Mouse (Mus musculus) brain, embryonic 14.5 days (tissue): Measurements from ENCODE around the gene Gm2431. TPM values are rescaled to one million over a fixed set of nuclear protein-coding genes. Genes with fewer than 3 reads are reported as not detected.
"Not testable (repeated sequence)": the region's sequence is repeated elsewhere in the genome, so short reads cannot be mapped to it uniquely, and the experiment has no call there.

ENCODE experiments used
- DNase-seq: peaks from one replicate; pipeline ENCODE4 v3.0.0-alpha.2; 2011; ENCODE audit warnings: low read depth
- CTCF ChIP-seq: fragments of 200-500 bp; IDR thresholded peaks from 2 replicates; pipeline ENCODE4 v1.5.1; 2012; ENCODE audit warnings: inconsistent platforms, mild to moderate bottlenecking, moderate library complexity, borderline replicate concordance; ENCODE audit not compliant: insufficient read depth, insufficient read length; ENCODE audit errors: extremely low read depth
- POLR2A ChIP-seq: fragments of 200-500 bp; IDR thresholded peaks from 2 replicates; pipeline ENCODE4 v1.6.1; 2012; ENCODE audit warnings: mild to moderate bottlenecking, inconsistent platforms, borderline replicate concordance; ENCODE audit not compliant: poor library complexity, insufficient read depth, insufficient read length, severe bottlenecking; ENCODE audit errors: extremely low read depth
- polyA plus RNA-seq: library from polyadenylated mRNA; depleted of rRNA; stranded (reverse); fragments of >200 nt; gene quantifications from 2 replicates; pipeline ENCODE4 v1.2.3, GENCODE M21; 2012; rRNA removed

Gm2431 gene
- polyA plus RNA-seq, 1 experiment: not detected

DNA sequence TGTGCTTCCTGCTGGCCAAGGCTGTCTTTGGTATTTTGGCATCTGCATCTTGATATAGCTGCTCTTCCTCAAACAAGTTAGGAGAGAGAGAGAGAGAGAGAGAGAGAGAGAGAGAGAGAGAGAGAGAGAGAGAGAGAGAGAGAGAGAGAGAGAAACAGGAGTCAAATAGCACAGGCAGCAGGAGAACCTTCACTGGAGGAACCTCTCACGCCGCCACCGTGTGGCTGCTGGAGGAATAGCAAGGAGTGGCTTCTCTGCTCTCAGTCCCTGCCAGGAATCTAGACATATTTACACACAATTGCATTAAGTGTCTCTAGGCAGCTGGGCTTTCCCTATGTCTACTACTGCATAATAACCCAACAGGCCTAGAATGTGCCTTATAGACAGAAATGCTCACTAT is 20.0 kb upstream of the Gm2431 start:
- peak; percentile 73 for DNase-seq

DNA sequence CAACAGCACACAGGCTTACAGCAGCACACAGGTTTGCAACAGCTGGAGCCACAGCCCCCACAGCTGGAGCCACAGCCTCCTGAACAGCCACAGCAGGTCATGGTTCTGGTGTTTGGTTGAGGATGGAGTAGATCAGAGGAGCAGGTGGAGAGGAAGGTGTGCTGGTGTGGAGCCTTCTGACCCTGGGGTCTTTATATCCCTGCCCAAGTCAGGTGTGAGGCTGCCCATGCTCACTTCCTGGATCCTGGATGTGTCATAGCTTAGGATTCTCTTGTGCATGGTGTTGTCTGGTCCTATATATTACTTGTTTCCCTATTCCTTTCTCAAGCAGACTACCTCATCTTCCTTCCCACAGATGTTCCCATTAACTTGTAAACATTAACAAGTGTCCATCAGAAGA is 16.1 kb upstream of the Gm2431 start, which contains the start of gene Gm4559:
Gene Gm4559 (minus strand): TSS at position 101 of the 400 bp plus-strand sequence.
- DNase-seq: not testable (repeated sequence)

More for the DNA sequence above, 20.0 kb upstream of the Gm2431 start:
- peak; percentile 66 for TF ChIP-seq CTCF

DNA sequence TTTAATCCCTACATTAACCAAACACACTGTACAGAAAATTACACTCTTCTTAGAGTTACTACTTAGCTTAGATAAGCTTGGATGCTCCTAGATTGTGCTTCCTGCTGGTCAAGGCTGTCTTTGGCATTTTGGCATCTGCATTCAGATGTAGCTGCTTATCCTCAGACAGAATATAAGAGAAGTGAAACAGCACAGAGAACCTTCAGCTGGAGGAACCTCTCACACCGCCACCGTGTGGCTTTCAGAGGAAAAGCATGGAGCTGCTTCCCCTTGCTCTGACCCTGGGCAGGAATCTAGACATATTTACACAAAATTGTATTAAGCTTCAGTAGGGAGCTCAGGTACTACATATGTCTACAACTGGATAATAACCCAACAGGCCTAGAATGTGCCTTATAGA is 2.6 kb downstream of the Gm2431 start:
- DNase-seq: peak; percentile 61
- no peak for TF ChIP-seq POLR2A
- TF ChIP-seq CTCF: peak; percentile 90

DNA sequence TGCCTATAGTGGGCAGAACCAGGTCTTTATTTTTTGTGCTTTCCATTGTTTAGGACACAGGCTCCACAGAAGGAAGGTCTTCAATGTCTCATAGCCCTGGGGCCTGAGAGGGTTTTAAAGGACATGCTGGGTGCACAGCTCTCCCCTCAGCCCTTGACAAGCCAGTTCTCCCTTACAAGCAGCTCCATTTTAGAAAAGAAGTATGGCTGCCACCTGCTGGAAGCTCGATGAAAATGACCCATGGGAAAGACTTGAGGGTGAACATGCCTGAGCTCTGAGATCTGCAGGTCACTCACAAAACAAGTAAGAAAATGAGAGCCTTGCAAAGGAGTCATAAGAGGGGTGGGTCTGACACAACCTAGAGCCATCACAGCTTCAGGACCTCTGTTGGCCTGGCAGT is 8.3 kb downstream of the Gm2431 start:
- no peak for TF ChIP-seq POLR2A
- peak; percentile 66; the same call in 1 of the 2 replicates for TF ChIP-seq CTCF

DNA sequence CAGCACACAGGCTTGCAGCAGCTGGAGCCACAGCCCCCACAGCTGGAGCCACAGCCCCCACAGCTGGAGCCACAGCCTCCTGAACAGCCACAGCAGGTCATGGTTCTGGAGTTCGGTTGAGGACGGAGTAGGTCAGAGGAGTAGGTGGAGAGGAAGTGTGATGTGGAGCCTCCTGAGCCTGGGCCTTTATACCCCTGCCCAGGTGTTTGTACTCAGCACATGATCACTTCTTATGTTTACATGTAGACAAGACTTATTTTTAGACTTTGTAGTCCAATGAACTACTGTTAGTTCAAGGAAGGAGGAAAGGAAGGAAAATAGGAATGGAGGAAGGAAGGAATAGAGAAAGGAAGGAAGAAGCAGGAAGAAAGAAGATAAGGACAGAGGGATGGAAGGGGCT is 17.2 kb downstream of the Gm2431 start, which contains the start of gene Gm40460:
Gene Gm40460 (minus strand): TSS at position 101 of the 400 bp plus-strand sequence.
- no peak for DNase-seq
- no peak for TF ChIP-seq POLR2A
- TF ChIP-seq CTCF: no peak

More for the DNA sequence above, 8.3 kb downstream of the Gm2431 start:
- DNase-seq: peak; percentile 68

DNA sequence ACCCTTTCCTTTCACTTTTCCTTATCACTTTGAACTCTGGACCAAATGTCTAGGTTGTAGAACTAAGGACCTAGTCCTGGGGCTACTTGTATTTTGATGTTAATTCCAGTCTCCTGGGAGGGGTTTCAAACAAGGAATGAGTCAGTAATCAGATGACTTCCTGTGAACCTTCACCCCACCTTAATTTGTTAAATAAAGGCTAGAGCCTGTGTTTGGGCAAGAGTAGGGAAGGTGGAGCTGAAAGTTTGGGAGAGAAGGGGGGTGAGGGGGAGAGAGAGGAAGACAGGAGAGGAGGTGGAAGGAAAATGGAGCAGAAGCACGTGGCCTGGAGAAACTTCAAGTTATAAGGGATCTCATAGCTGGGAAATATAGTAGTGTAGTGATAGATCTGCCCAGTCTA is 26.6 kb downstream of the Gm2431 start:
- no peak for DNase-seq
- TF ChIP-seq POLR2A (no peak), CTCF (no peak)

DNA sequence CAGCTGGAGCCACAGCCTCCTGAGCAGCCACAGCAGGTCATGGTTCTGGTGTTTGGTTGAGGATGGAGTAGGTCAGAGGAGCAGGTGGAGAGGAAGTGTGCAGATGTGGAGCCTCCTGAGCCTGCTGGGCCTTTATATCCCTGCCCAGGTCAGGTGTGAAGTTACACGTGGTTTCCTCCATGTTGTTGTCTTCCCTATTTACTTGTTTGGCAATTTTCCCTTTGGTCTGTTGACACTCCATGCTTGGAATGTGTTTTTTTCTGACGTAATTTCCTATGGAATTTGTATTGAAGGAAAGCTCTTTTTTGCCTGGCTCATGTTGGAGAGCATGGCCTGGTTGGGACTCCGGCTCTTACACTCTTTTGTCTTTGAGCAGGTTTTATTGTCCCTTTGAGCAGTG is 28.3 kb downstream of the Gm2431 start, which contains the start of gene Krtap5-5:
Gene Krtap5-5 (minus strand): TSS at position 101 of the 400 bp plus-strand sequence.
- DNase-seq: not testable (repeated sequence)

DNA sequence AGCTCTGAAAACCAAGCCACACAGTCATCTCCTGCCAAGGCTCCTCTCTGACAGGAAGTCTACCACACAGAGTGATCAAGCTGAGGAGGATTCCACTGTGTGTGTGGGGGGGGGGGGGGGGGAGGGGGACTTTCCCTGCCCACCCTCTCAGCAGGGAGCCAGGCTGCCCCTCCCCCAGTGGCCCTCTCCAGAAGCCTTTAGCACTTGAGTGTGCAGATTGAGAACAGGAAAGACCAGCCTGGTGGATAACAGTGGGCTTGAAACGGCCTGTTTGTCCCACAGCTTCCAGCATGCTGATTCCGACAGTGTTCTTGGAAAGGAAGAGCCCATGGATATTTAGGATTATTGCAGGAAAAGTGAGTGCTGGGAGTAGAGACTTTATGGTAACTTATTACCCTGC is 33.6 kb downstream of the Gm2431 start:
- DNase-seq: no peak
- no peak for TF ChIP-seq CTCF
- TF ChIP-seq POLR2A: no peak

DNA sequence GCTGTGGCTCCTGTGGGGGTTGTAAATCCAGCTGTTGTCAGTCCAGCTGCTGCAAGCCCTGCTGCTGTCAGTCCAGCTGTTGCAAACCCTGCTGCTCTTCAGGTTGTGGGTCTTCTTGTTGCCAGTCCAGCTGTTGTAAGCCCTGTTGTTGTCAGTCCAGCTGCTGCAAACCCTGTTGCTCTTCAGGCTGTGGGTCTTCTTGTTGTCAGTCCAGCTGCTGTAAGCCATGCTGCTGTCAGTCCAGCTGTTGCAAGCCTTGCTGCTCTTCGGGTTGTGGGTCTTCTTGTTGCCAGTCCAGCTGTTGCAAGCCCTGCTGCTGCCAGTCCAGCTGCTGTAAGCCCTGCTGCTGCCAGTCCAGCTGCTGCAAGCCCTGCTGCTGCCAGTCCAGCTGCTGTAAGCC is 46.0 kb downstream of the Gm2431 start:
- not testable (repeated sequence) for DNase-seq

DNA sequence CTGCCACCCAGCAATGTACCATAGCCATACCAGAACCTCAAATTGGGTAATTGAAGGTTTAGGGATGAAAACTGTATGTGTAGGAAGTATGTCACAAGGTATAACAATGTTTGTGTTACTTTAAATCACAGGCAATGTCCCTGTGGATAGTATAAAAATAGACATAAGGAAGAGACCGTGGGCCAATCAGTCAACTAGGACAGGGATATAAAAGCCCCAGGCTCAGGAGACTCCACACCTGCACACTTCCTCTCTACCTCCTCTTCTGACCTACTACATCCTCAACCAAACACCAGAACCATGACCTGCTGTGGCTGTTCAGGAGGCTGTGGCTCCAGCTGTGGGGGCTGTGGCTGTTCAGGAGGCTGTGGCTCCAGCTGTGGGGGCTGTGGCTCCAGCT is 46.6 kb downstream of the Gm2431 start, which contains the start of gene Gm7579:
Gene Gm7579 (plus strand): TSS at position 301 of the 400 bp plus-strand sequence.
- no peak for DNase-seq
- TF ChIP-seq CTCF (no peak), POLR2A (no peak)

Other genes with a start within 250 kb of the Gm2431 start
- gene Mob2, start 197.3 kb downstream of the Gm2431 start, polyA plus RNA-seq: 39.4 and 46.5 TPM in 2 replicates
- 93.1 and 145 TPM in 2 replicates for gene Dusp8, start 162.5 kb downstream of the Gm2431 start, polyA plus RNA-seq
- gene Gm45618, start 137.6 kb downstream of the Gm2431 start, polyA plus RNA-seq: not detected in 2 replicates
- not detected in 2 replicates for gene Gm39115, start 122.3 kb downstream of the Gm2431 start, polyA plus RNA-seq
- gene Gm45337, start 113.7 kb downstream of the Gm2431 start, polyA plus RNA-seq: 0.06 TPM in 1 of 2 replicates, not detected in the other
- gene Gm29735, start 101.2 kb downstream of the Gm2431 start, polyA plus RNA-seq: not detected in 2 replicates
- not detected in 2 replicates for gene Gm4553, start 92.6 kb downstream of the Gm2431 start, polyA plus RNA-seq
- gene Krtap5-2, start 82.3 kb downstream of the Gm2431 start, polyA plus RNA-seq: not detected in 2 replicates
- gene Gm10153, start 68.0 kb downstream of the Gm2431 start, polyA plus RNA-seq: not detected in 2 replicates
- not detected in 2 replicates for gene Krtap5-3, start 57.0 kb downstream of the Gm2431 start, polyA plus RNA-seq
- not detected in 2 replicates for gene Gm7579, start 46.5 kb downstream of the Gm2431 start, polyA plus RNA-seq
- gene Krtap5-5, start 28.4 kb downstream of the Gm2431 start, polyA plus RNA-seq: not detected in 2 replicates
- not detected in 2 replicates for gene Gm40460, start 17.3 kb downstream of the Gm2431 start, polyA plus RNA-seq
- not detected in 2 replicates for gene Gm4559, start 16.0 kb upstream of the Gm2431 start, polyA plus RNA-seq
- not detected in 2 replicates for gene Krtap5-1, start 38.8 kb upstream of the Gm2431 start, polyA plus RNA-seq
- not detected in 2 replicates for gene Krtap5-4, start 45.2 kb upstream of the Gm2431 start, polyA plus RNA-seq
- gene Ifitm10, start 115.4 kb upstream of the Gm2431 start, polyA plus RNA-seq: 2.8 and 2.9 TPM in 2 replicates
- gene Gm49369, start 124.3 kb upstream of the Gm2431 start, polyA plus RNA-seq: 0.12 and 0.14 TPM in 2 replicates
- gene Ctsd, start 129.7 kb upstream of the Gm2431 start, polyA plus RNA-seq: 186 and 216 TPM in 2 replicates
- 0.23 and 0.44 TPM in 2 replicates for gene Syt8, start 176.5 kb upstream of the Gm2431 start, polyA plus RNA-seq
- gene Tnni2, start 183.5 kb upstream of the Gm2431 start, polyA plus RNA-seq: 0.73 and 1.2 TPM in 2 replicates
- 6.2 and 7.6 TPM in 2 replicates for gene Lsp1, start 202.5 kb upstream of the Gm2431 start, polyA plus RNA-seq
- 0.68 and 1.9 TPM in 2 replicates for gene Tnnt3, start 240.5 kb upstream of the Gm2431 start, polyA plus RNA-seq